In the genomic region with DNA sequence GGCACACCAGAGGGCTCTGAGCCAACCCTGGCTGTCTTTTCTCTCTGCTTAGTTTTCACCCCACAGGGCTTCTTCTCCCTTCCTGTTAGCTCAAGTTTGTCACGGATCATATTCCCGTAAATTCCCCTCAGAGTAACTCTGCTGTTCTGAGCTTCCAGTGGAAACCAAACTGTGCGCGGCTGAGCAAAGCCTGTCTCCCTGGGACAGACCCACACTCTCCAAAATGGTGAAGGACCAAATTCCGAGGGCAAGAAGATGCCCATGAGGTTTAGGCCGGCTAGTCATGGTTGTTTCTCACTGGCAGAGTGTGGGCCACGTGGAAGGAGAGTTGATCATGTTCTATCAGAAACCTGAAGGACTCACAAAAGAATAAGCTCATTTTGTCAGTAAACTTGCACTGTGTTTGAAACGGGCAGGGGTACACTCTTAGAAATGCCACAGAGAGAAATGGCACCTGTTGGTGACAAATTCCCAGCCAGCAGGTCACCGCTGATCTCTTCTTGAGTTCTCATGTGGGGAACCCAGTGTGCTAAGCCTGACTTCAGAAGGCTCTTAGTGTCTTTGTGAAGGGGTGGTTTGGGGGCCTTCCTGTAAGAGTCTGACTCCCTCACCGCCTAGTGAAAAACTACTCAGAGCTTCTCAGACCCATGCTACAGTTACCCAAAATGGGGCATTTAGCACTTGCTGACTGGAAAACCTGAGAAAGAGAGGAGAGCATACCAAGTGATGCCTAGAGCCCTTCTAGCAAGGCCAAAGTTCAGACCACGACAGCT, we compare ENCODE assay signal across 8 mouse cellular contexts. TPM values are rescaled to one million over a fixed set of nuclear protein-coding genes. Genes with fewer than 3 reads are reported as not detected.
DNase-seq lines count a peak whose midpoint lies in the region; ATAC-seq and TF ChIP-seq lines count a peak whose summit lies in the region.

No protein-coding gene starts in this region.

- peak overlapping the region; percentile 79 for H3K27ac ChIP-seq in kidney, adult 2 months (ENCODE audit: insufficient read depth, low read depth, low read length)
- H3K27ac ChIP-seq in midbrain, embryonic 13.5 days = no peak overlapping the region

- DNase-seq in kidney, adult 2 months = no peak
- DNase-seq in kidney, adult 8-10 months = no peak
- DNase-seq in Patski (ENCODE audit: low read depth, low spot score) = no peak
- DNase-seq in induced T-regulatory cell, adult 2 months (ENCODE audit: low read depth) = peak; percentile 58
- DNase-seq in naive thymus-derived CD4-positive, alpha-beta T cell, adult 2 months (ENCODE audit: low read depth) = peak; percentile 61
- DNase-seq in urinary bladder, postnatal 10 days (ENCODE audit: low spot score) = no peak
- no peak for DNase-seq in layer of hippocampus, postnatal 10 days (ENCODE audit: low spot score in 2 of 2)

- no peak for TF ChIP-seq POLR2A in kidney, adult 2 months (IDR thresholded peaks at IDR 0.05; ENCODE audit: low read depth, low read length)

- no peak for TF ChIP-seq CTCF in kidney, adult 2 months (conservative IDR thresholded peaks at IDR 0.05; ENCODE audit: insufficient read depth, insufficient read length, low read depth, low read length)
- no peak for TF ChIP-seq CTCF in Patski (IDR thresholded peaks at IDR 0.05)

- in situ Hi-C loops in Patski (cut with MboI; ENCODE audit: low pct_unique_long_range_greater_than_20kb) = no loop called here

- H3K36me3 ChIP-seq in kidney, adult 2 months (ENCODE audit: control insufficient read depth, insufficient read depth, low read length) = no peaks in the 10 kb centered on the region
- H3K36me3 ChIP-seq in midbrain, embryonic 13.5 days = no peaks in the 10 kb centered on the region

- 62% methylated on average over 11 of the region's 11 CpGs for WGBS in kidney, adult 2 months
- 86% methylated on average over 11 of the region's 11 CpGs for WGBS in midbrain, embryonic 13.5 days

- POLR2A ChIA-PET in Patski (lab: Charles Lee) = interaction anchor here (0.9 kb wide), 1 partner anchor 137 kb away, joined by 3 read pairs; no protein-coding TSS in a partner anchor

- H3K4me1 ChIP-seq in kidney, adult 2 months (ENCODE audit: control insufficient read depth, insufficient read depth, low read length) = peaks cover 2% of the 10 kb centered on the region; the same call in 1 of the 2 replicates
- 0 out of 2 replicates have a peak, but pooled peaks cover 1% of the 10 kb centered on the region for H3K4me1 ChIP-seq in midbrain, embryonic 13.5 days (replicated peaks)

- no peak overlapping the region for H3K4me2 ChIP-seq in midbrain, embryonic 13.5 days (replicated peaks)

- no peak overlapping the region for H3K9ac ChIP-seq in midbrain, embryonic 13.5 days (replicated peaks)

- no peaks in the 10 kb centered on the region for H3K9me3 ChIP-seq in midbrain, embryonic 13.5 days

- H3K27me3 ChIP-seq in kidney, adult 2 months (replicated peaks; ENCODE audit: control insufficient read depth, insufficient read depth, low read length) = no peaks in the 10 kb centered on the region
- no peaks in the 10 kb centered on the region for H3K27me3 ChIP-seq in Patski
- H3K27me3 ChIP-seq in midbrain, embryonic 13.5 days = no peaks in the 10 kb centered on the region

- H3K4me3 ChIP-seq in kidney, adult 2 months (ENCODE audit: insufficient read depth, low read depth, low read length) = peak overlapping the region; percentile 48
- H3K4me3 ChIP-seq in midbrain, embryonic 13.5 days (replicated peaks) = no peak overlapping the region

- CTCF ChIA-PET in Patski (lab: Charles Lee) = interaction anchor here (1.0 to 6.8 kb wide), 5 partner anchors 9 to 135 kb away, joined by 3 to 33 read pairs (median 4); no protein-coding TSS in a partner anchor

- peak; percentile 23 for ATAC-seq in Patski
- no peak for ATAC-seq in midbrain, embryonic 13.5 days

RNA-seq across cellular contexts. Expression of gene Arhgdib, which starts 1.3 kb away (rescaled TPM):
- 49.0 and 77.4 TPM in 2 replicates for polyA plus RNA-seq in kidney, adult 2 months (2012; rRNA removed)
- polyA plus RNA-seq in Patski (2021) = 11.6 TPM
- 12.0 and 13.0 TPM in 2 replicates for polyA plus RNA-seq in midbrain, embryonic 13.5 days (2015; fragmentation: Nextera tagmentation; extraction: Ambion mirVana)
- 10 to 100 TPM; 17.4 to 18.4 TPM for total RNA-seq in layer of hippocampus, postnatal 10 days (2021)

RNA-seq across cellular contexts. Expression of gene Pde6h, which starts 16.7 kb away (rescaled TPM):
- 0.58 and 0.64 TPM in 2 replicates for polyA plus RNA-seq in kidney, adult 2 months (2012; rRNA removed)
- 1.3 TPM for polyA plus RNA-seq in Patski (2021)
- polyA plus RNA-seq in midbrain, embryonic 13.5 days (2015; fragmentation: Nextera tagmentation; extraction: Ambion mirVana) = not detected in 2 replicates
- 1 to 10 TPM in 1 of 2 experiments, under 1 TPM in 1; 0.71 to 1.3 TPM for total RNA-seq in layer of hippocampus, postnatal 10 days (2021)

RNA-seq across cellular contexts. Expression of gene Erp27, which starts 18.4 kb away (rescaled TPM):
- 0.15 TPM in 1 of 2 replicates, not detected in the other for polyA plus RNA-seq in kidney, adult 2 months (2012; rRNA removed)
- polyA plus RNA-seq in Patski (2021) = 0.30 TPM
- not detected in 2 replicates for polyA plus RNA-seq in midbrain, embryonic 13.5 days (2015; fragmentation: Nextera tagmentation; extraction: Ambion mirVana)
- under 1 TPM; 0.57 to 0.76 TPM for total RNA-seq in layer of hippocampus, postnatal 10 days (2021)

Comparison
In these comparisons a context has a peak if more than half of its experiments do, and no peak if none do; other contexts are left out.
1. DNase-seq: peak in induced T-regulatory cell, adult 2 months (single experiment) and naive thymus-derived CD4-positive, alpha-beta T cell, adult 2 months (single experiment); none in kidney, adult 2 months (single experiment), kidney, adult 8-10 months (0 of 2), Patski (single experiment), urinary bladder, postnatal 10 days (single experiment) and layer of hippocampus, postnatal 10 days (0 of 2).